Mouse (Mus musculus) limb, embryonic 13.5 days (tissue): Measurements from ENCODE around the gene Tle3. TPM values are rescaled to one million over a fixed set of nuclear protein-coding genes. Genes with fewer than 3 reads are reported as not detected.

ENCODE experiments used
- ATAC-seq: fragments of 200-750 bp; cut with Nextera tagmentation; 2 replicates; pipeline ENCODE4 v1.8.0; 2017; ENCODE audit warnings: low read depth, moderate number of reproducible peaks, moderate TSS enrichment; ENCODE audit not compliant: low FRiP score
- H3K27ac ChIP-seq: fragments of 300-500 bp; sonication (generic); 2 replicates; pipeline ENCODE4 v1.5.1; 2015; ENCODE audit warnings: inconsistent platforms, mild to moderate bottlenecking, moderate library complexity
- H3K27me3 ChIP-seq: fragments of 300-500 bp; sonication (generic); 2 replicates; pipeline ENCODE4 v1.6.1; 2015; ENCODE audit warnings: mild to moderate bottlenecking, inconsistent platforms
- H3K36me3 ChIP-seq: fragments of 300-500 bp; sonication (generic); 2 replicates; pipeline ENCODE4 v1.6.1; 2015; ENCODE audit warnings: inconsistent platforms, mild to moderate bottlenecking, moderate library complexity
- H3K4me1 ChIP-seq: fragments of 300-500 bp; sonication (generic); 2 replicates; pipeline ENCODE4 v1.6.1; 2015; ENCODE audit warnings: inconsistent platforms
- H3K4me2 ChIP-seq: fragments of 300-500 bp; sonication (generic); replicated peaks from 2 replicates; pipeline ENCODE4 v1.6.1; 2015; ENCODE audit warnings: inconsistent platforms, mild to moderate bottlenecking, moderate library complexity
- H3K4me3 ChIP-seq: fragments of 300-500 bp; sonication (generic); 2 replicates; pipeline ENCODE4 v1.5.1; 2015; ENCODE audit warnings: moderate library complexity, mild to moderate bottlenecking, inconsistent platforms
- H3K9ac ChIP-seq: fragments of 300-500 bp; sonication (generic); 2 replicates; pipeline ENCODE4 v1.6.1; 2015; ENCODE audit warnings: mild to moderate bottlenecking, inconsistent platforms
- H3K9me3 ChIP-seq: fragments of 300-500 bp; sonication (generic); 2 replicates; pipeline ENCODE4 v1.6.1; 2016; ENCODE audit warnings: inconsistent platforms
- WGBS: fragments of 180-500 bp; shearing (Covaris S2); methylation state at CpG from one replicate; pipeline ENCODE4 v1.1.7; 2015; 5-methylcytosine and 5-hydroxymethylcytosine counted together
- polyA plus RNA-seq: library from polyadenylated mRNA; unstranded; fragments of >200 nt; fragmentation: Nextera tagmentation; extraction: Ambion mirVana; gene quantifications from 2 replicates; pipeline ENCODE4 v1.2.1, GENCODE M21; 2015

Gene Tle3
- polyA plus RNA-seq, 1 experiment from 2014 or later, result 50.6 TPM

GRCm38 (mm10) chr9:61379016-61379634 lies 7.0 kb downstream of the Tle3 start:
- H3K4me2 ChIP-seq, result peak overlapping the region; percentile 82
- peak overlapping the region; percentile 96; the same call in 1 of the 2 replicates for H3K4me3 ChIP-seq
- 43% methylated on average over 11 of the region's 11 CpGs for WGBS
- H3K4me1 ChIP-seq, result peaks cover 92% of the 10 kb centered on the region
- no peaks in the 10 kb centered on the region for H3K9me3 ChIP-seq
- H3K27ac ChIP-seq, result no peak overlapping the region; the same call in 1 of the 2 replicates
- H3K27me3 ChIP-seq, result no peaks in the 10 kb centered on the region
- no peak for ATAC-seq
- no peak overlapping the region for H3K9ac ChIP-seq
- H3K36me3 ChIP-seq, result peaks cover 82% of the 10 kb centered on the region

- H3K4me3 ChIP-seq, result peak overlapping the region; percentile 11; the same call in 1 of the 2 replicates
- H3K27ac ChIP-seq, result peak overlapping the region; percentile 6; the same call in 1 of the 2 replicates
- WGBS, result 11% methylated on average over 18 of the region's 18 CpGs
- H3K27me3 ChIP-seq, result no peaks in the 10 kb centered on the region
- H3K9me3 ChIP-seq, result no peaks in the 10 kb centered on the region
- peaks cover 85% of the 10 kb centered on the region for H3K36me3 ChIP-seq
- peak; percentile 73 for ATAC-seq
- H3K9ac ChIP-seq, result no peak overlapping the region
- peaks cover 100% of the 10 kb centered on the region for H3K4me1 ChIP-seq
- H3K4me2 ChIP-seq, result peak overlapping the region; percentile 82
These were observed 8.3 kb downstream of the Tle3 start for GRCm38 (mm10) chr9:61380258-61381062.

GRCm38 (mm10) chr9:61381063-61381408 lies 8.9 kb downstream of the Tle3 start:
- H3K4me3 ChIP-seq, result no peak overlapping the region
- H3K9ac ChIP-seq, result no peak overlapping the region
- no peaks in the 10 kb centered on the region for H3K27me3 ChIP-seq
- H3K4me2 ChIP-seq, result peak overlapping the region; percentile 82
- no peaks in the 10 kb centered on the region for H3K9me3 ChIP-seq
- peaks cover 82% of the 10 kb centered on the region for H3K36me3 ChIP-seq
- WGBS, result 62% methylated on average over 2 of the region's 2 CpGs
- peaks cover 100% of the 10 kb centered on the region for H3K4me1 ChIP-seq
- no peak for ATAC-seq
- H3K27ac ChIP-seq, result no peak overlapping the region

- Histone ChIP-seq H3K27me3 (no peaks in the 10 kb centered on the region), H3K4me2 (no peak overlapping the region), H3K4me3 (no peak overlapping the region), H3K27ac (no peak overlapping the region), H3K9ac (no peak overlapping the region), H3K4me1 (peaks cover 100% of the 10 kb centered on the region), H3K36me3 (peaks cover 82% of the 10 kb centered on the region), H3K9me3 (no peaks in the 10 kb centered on the region)
- ATAC-seq, result no peak
- WGBS, result 88% methylated on average over 3 of the region's 3 CpGs
These were observed 9.3 kb downstream of the Tle3 start for GRCm38 (mm10) chr9:61381445-61381844.

GRCm38 (mm10) chr9:61382595-61383186 lies 10.5 kb downstream of the Tle3 start:
- H3K36me3 ChIP-seq, result peaks cover 82% of the 10 kb centered on the region
- H3K9ac ChIP-seq, result 0 out of 2 replicates have a peak overlapping the region, but pooled peaks have one; percentile 6
- H3K27ac ChIP-seq, result no peak overlapping the region
- H3K27me3 ChIP-seq, result no peaks in the 10 kb centered on the region
- ATAC-seq, result no peak
- 0 out of 2 replicates have a peak overlapping the region, but pooled peaks have one; percentile 11 for H3K4me2 ChIP-seq
- peaks cover 99% of the 10 kb centered on the region for H3K4me1 ChIP-seq
- WGBS, result 63% methylated on average over 8 of the region's 8 CpGs
- H3K9me3 ChIP-seq, result no peaks in the 10 kb centered on the region
- H3K4me3 ChIP-seq, result no peak overlapping the region

- H3K4me2 ChIP-seq, result peak overlapping the region; percentile 44
- no peaks in the 10 kb centered on the region for H3K27me3 ChIP-seq
- no peaks in the 10 kb centered on the region for H3K9me3 ChIP-seq
- no peak overlapping the region for H3K27ac ChIP-seq
- H3K4me1 ChIP-seq, result peaks cover 99% of the 10 kb centered on the region
- no peak overlapping the region for H3K9ac ChIP-seq
- no peak overlapping the region for H3K4me3 ChIP-seq
- 43% methylated on average over 6 of the region's 6 CpGs for WGBS
- ATAC-seq, result no peak
- H3K36me3 ChIP-seq, result peaks cover 84% of the 10 kb centered on the region
These were observed 11.9 kb downstream of the Tle3 start for GRCm38 (mm10) chr9:61384101-61384500.

GRCm38 (mm10) chr9:61384646-61385443 lies 12.7 kb downstream of the Tle3 start:
- H3K27me3 ChIP-seq, result no peaks in the 10 kb centered on the region
- H3K27ac ChIP-seq, result no peak overlapping the region; the same call in 1 of the 2 replicates
- ATAC-seq, result no peak; the same call in 1 of the 2 replicates
- 11% methylated on average over 16 of the region's 16 CpGs for WGBS
- H3K4me1 ChIP-seq, result peaks cover 99% of the 10 kb centered on the region
- H3K9me3 ChIP-seq, result no peaks in the 10 kb centered on the region
- H3K36me3 ChIP-seq, result peaks cover 84% of the 10 kb centered on the region
- H3K9ac ChIP-seq, result no peak overlapping the region
- H3K4me3 ChIP-seq, result peak overlapping the region; percentile 3; the same call in 1 of the 2 replicates
- peak overlapping the region; percentile 44 for H3K4me2 ChIP-seq

- peaks cover 85% of the 10 kb centered on the region for H3K36me3 ChIP-seq
- peak overlapping the region; percentile 44 for H3K4me2 ChIP-seq
- WGBS, result 24% methylated on average over 8 of the region's 8 CpGs
- no peak overlapping the region for H3K4me3 ChIP-seq
- H3K27ac ChIP-seq, result no peak overlapping the region
- H3K9ac ChIP-seq, result no peak overlapping the region
- ATAC-seq, result peak; percentile 7; the same call in 1 of the 2 replicates
- no peaks in the 10 kb centered on the region for H3K9me3 ChIP-seq
- H3K27me3 ChIP-seq, result no peaks in the 10 kb centered on the region
- H3K4me1 ChIP-seq, result peaks cover 97% of the 10 kb centered on the region
These were observed 13.6 kb downstream of the Tle3 start for GRCm38 (mm10) chr9:61385753-61386152.

GRCm38 (mm10) chr9:61386314-61386713 lies 14.1 kb downstream of the Tle3 start:
- Histone ChIP-seq H3K27me3 (no peaks in the 10 kb centered on the region), H3K9me3 (no peaks in the 10 kb centered on the region), H3K9ac (no peak overlapping the region), H3K4me2 (0 out of 2 replicates have a peak overlapping the region, but pooled peaks have one; percentile 44), H3K4me1 (peaks cover 97% of the 10 kb centered on the region), H3K4me3 (no peak overlapping the region), H3K27ac (no peak overlapping the region), H3K36me3 (peaks cover 85% of the 10 kb centered on the region)
- no peak for ATAC-seq
- 56% methylated on average over 2 of the region's 2 CpGs for WGBS

- no peak for ATAC-seq
- H3K27me3 ChIP-seq, result no peaks in the 10 kb centered on the region
- H3K27ac ChIP-seq, result no peak overlapping the region
- H3K9me3 ChIP-seq, result no peaks in the 10 kb centered on the region
- H3K4me3 ChIP-seq, result no peak overlapping the region
- no peak overlapping the region for H3K4me2 ChIP-seq
- no peak overlapping the region for H3K9ac ChIP-seq
- peaks cover 96% of the 10 kb centered on the region for H3K4me1 ChIP-seq
- WGBS, result 75% methylated on average over 5 of the region's 5 CpGs
- peaks cover 85% of the 10 kb centered on the region for H3K36me3 ChIP-seq
These were observed 15.6 kb downstream of the Tle3 start for GRCm38 (mm10) chr9:61387797-61388196.

- H3K36me3 ChIP-seq, result peaks cover 85% of the 10 kb centered on the region
- ATAC-seq, result no peak
- no peaks in the 10 kb centered on the region for H3K9me3 ChIP-seq
- no peak overlapping the region for H3K4me2 ChIP-seq
- H3K4me1 ChIP-seq, result peaks cover 94% of the 10 kb centered on the region
- no peak overlapping the region for H3K9ac ChIP-seq
- H3K27ac ChIP-seq, result no peak overlapping the region
- no peaks in the 10 kb centered on the region for H3K27me3 ChIP-seq
- H3K4me3 ChIP-seq, result no peak overlapping the region
- WGBS, result 68% methylated on average over 12 of the region's 12 CpGs
These were observed 16.0 kb downstream of the Tle3 start for GRCm38 (mm10) chr9:61388214-61388613.
